Mouse (Mus musculus) liver, adult 2 months (tissue): ENCODE data around the gene Panx1. TPM values are rescaled to one million over a fixed set of nuclear protein-coding genes. Genes with fewer than 3 reads are reported as not detected.
A peak's percentile ranks its signal among the peaks of the same experiment; 100 is the strongest.

Source experiments
- DNase-seq: peaks from one replicate; pipeline ENCODE4 v3.0.0-alpha.2; 2011; ENCODE audit warnings: low read depth, low spot score; ENCODE audit errors: extremely low read depth
- H3K27ac ChIP-seq: fragments of 200-500 bp; replicated peaks from 2 replicates; pipeline ENCODE4 v1.5.1; 2012; ENCODE audit warnings: low read depth, mild to moderate bottlenecking, control low read depth, inconsistent platforms, low read length; ENCODE audit not compliant: insufficient read depth
- H3K27me3 ChIP-seq: fragments of 200-500 bp; 2 replicates; pipeline ENCODE4 v1.6.1; 2012; ENCODE audit warnings: mild to moderate bottlenecking, moderate library complexity, low read length, inconsistent platforms; ENCODE audit not compliant: control insufficient read depth, insufficient read depth
- H3K36me3 ChIP-seq: fragments of 200-500 bp; 2 replicates; pipeline ENCODE4 v1.6.1; 2012; ENCODE audit warnings: low read length, inconsistent platforms; ENCODE audit not compliant: control insufficient read depth, insufficient read depth
- H3K4me1 ChIP-seq: fragments of 200-500 bp; 2 replicates; pipeline ENCODE4 v1.6.1; 2011; ENCODE audit warnings: low read length; ENCODE audit not compliant: control insufficient read depth, insufficient read depth
- H3K4me3 ChIP-seq: fragments of 200-500 bp; 2 replicates; pipeline ENCODE4 v1.5.1; 2011; ENCODE audit warnings: low read depth, mild to moderate bottlenecking, control low read depth, low read length, moderate library complexity; ENCODE audit not compliant: insufficient read depth
- H3K79me2 ChIP-seq: fragments of 200-500 bp; 2 replicates; pipeline ENCODE4 v1.6.1; 2012; ENCODE audit warnings: inconsistent platforms, mild to moderate bottlenecking, low read length, moderate library complexity; ENCODE audit not compliant: control insufficient read depth, insufficient read depth
- H3K9ac ChIP-seq: fragments of 200-500 bp; 2 replicates; pipeline ENCODE4 v1.6.1; 2012; ENCODE audit warnings: low read depth, mild to moderate bottlenecking, control low read depth, inconsistent platforms, low read length
- CTCF ChIP-seq: fragments of 200-500 bp; IDR thresholded peaks from 2 replicates; pipeline ENCODE4 v1.5.1; 2011; ENCODE audit warnings: low read depth, low read length, control low read depth
- POLR2A ChIP-seq: fragments of 200-500 bp; IDR thresholded peaks from 2 replicates; pipeline ENCODE4 v1.6.1; 2011; ENCODE audit warnings: low read length, control low read depth; ENCODE audit not compliant: insufficient read depth; ENCODE audit errors: extremely low read depth
- WGBS: fragments of 180-500 bp; shearing (Covaris S2); methylation state at CpG from one replicate; pipeline ENCODE4 v1.1.7; 2018; 5-methylcytosine and 5-hydroxymethylcytosine counted together
- polyA plus RNA-seq: library from polyadenylated mRNA; depleted of rRNA; stranded (reverse); fragments of >200 nt; gene quantifications from 2 replicates; pipeline ENCODE4 v1.2.3, GENCODE M21; 2012
- total RNA-seq: library from RNA; depleted of rRNA; stranded (reverse); fragments of >200 nt; gene quantifications from 2 replicates; pipeline ENCODE4 v1.2.3, GENCODE M21; 2014

Gene Panx1
- total and polyA plus RNA-seq, 2 experiments = 1.0 TPM

- no peak for TF ChIP-seq POLR2A
- TF ChIP-seq CTCF = no peak
- no peak overlapping the region for H3K27ac ChIP-seq
- H3K79me2 ChIP-seq = no peaks in the 10 kb centered on the region
- no peak for DNase-seq
- H3K36me3 ChIP-seq = no peaks in the 10 kb centered on the region
- H3K4me3 ChIP-seq = no peak overlapping the region
- no peak overlapping the region for H3K9ac ChIP-seq
- no peaks in the 10 kb centered on the region for H3K27me3 ChIP-seq
- no peaks in the 10 kb centered on the region for H3K4me1 ChIP-seq
- WGBS = 76% methylated on average over 5 of the region's 5 CpGs
Observed at GRCm38 (mm10) chr9:15018756-15019131, 26.5 kb downstream of the Panx1 start.

GRCm38 (mm10) chr9:15017791-15018755 is 27.2 kb downstream of the Panx1 start:
- Histone ChIP-seq H3K36me3 (no peaks in the 10 kb centered on the region), H3K4me3 (no peak overlapping the region), H3K9ac (no peak overlapping the region), H3K27ac (no peak overlapping the region), H3K79me2 (no peaks in the 10 kb centered on the region), H3K4me1 (no peaks in the 10 kb centered on the region), H3K27me3 (no peaks in the 10 kb centered on the region)
- 82% methylated on average over 18 of the region's 18 CpGs for WGBS
- TF ChIP-seq CTCF (no peak), POLR2A (no peak)
- DNase-seq = peak; percentile 13

- Histone ChIP-seq H3K4me3 (no peak overlapping the region), H3K27ac (no peak overlapping the region), H3K27me3 (no peaks in the 10 kb centered on the region), H3K36me3 (no peaks in the 10 kb centered on the region), H3K9ac (no peak overlapping the region), H3K79me2 (no peaks in the 10 kb centered on the region), H3K4me1 (no peaks in the 10 kb centered on the region)
- peak; percentile 48 for DNase-seq
- 52% methylated on average over 7 of the region's 7 CpGs for WGBS
- TF ChIP-seq CTCF = peak; percentile 77
- TF ChIP-seq POLR2A = no peak
Observed at GRCm38 (mm10) chr9:15015223-15015956, 29.9 kb downstream of the Panx1 start.

DNA sequence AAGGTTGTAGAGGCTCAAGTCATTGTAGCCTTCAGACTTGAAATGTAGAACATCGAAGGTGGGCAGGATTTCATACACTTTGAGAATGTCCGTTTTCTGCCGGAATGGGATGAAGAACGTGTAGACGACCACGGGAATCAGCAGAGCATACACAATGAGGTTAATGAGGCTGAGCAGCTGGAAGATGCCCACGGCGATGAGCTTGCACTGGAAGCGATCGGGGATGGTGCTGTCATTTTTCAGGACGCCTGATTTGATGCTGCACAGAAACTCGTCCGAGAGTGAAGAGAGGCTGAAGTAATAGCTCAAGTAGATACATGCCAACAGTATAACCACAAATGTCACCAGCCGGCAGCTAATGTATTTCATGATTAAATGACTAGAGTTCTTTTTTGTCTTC is 37.7 kb downstream of the Panx1 start:
- Histone ChIP-seq H3K4me3 (no peak overlapping the region), H3K9ac (no peak overlapping the region), H3K27ac (no peak overlapping the region), H3K4me1 (no peaks in the 10 kb centered on the region), H3K79me2 (no peaks in the 10 kb centered on the region), H3K27me3 (no peaks in the 10 kb centered on the region), H3K36me3 (no peaks in the 10 kb centered on the region)
- DNase-seq = no peak
- 95% methylated on average over 14 of the region's 14 CpGs for WGBS
- TF ChIP-seq CTCF (no peak), POLR2A (no peak)

- Histone ChIP-seq H3K27me3 (no peaks in the 10 kb centered on the region), H3K4me1 (no peaks in the 10 kb centered on the region), H3K9ac (no peak overlapping the region), H3K79me2 (no peaks in the 10 kb centered on the region), H3K27ac (no peak overlapping the region), H3K4me3 (no peak overlapping the region), H3K36me3 (no peaks in the 10 kb centered on the region)
- 91% methylated on average over 9 of the region's 9 CpGs for WGBS
- TF ChIP-seq POLR2A (no peak), CTCF (no peak)
- DNase-seq = no peak
Observed at GRCm38 (mm10) chr9:15004298-15004685, 41.0 kb downstream of the Panx1 start.
